Mouse (Mus musculus): ENCODE measurements around the gene Krtap9-3.
"Not testable (repeated sequence)": the region's sequence is repeated elsewhere in the genome, so short reads cannot be mapped to it uniquely, and the experiment has no call there.

Gene Krtap9-3

GRCm38 (mm10) chr11:99597742-99598141, at the start of gene Krtap9-3:
Gene Krtap9-3 (minus strand): TSS chr11:99598105.
- not testable (repeated sequence) for DNase-seq

- peak; percentile 42 to 49 for DNase-seq
Observed at GRCm38 (mm10) chr11:99646444-99646843, 48.5 kb upstream of the Krtap9-3 start.

GRCm38 (mm10) chr11:99644351-99644750, 46.4 kb upstream of the Krtap9-3 start:
- DNase-seq: no peak

GRCm38 (mm10) chr11:99643635-99644139, 45.8 kb upstream of the Krtap9-3 start, which contains the start of gene Krtap4-7:
Gene Krtap4-7 (minus strand): TSS chr11:99644089.
- not testable (repeated sequence) for DNase-seq

- DNase-seq: no peak
Observed at GRCm38 (mm10) chr11:99640926-99641325, 43.0 kb upstream of the Krtap9-3 start.

GRCm38 (mm10) chr11:99637086-99637485, 39.2 kb upstream of the Krtap9-3 start:
- no peak for DNase-seq

GRCm38 (mm10) chr11:99634653-99635134, 36.8 kb upstream of the Krtap9-3 start, which contains the start of gene Krtap4-2:
Gene Krtap4-2 (minus strand): TSS chr11:99635084.
- DNase-seq: no peak

- no peak for DNase-seq
Observed at GRCm38 (mm10) chr11:99633293-99633692, 35.4 kb upstream of the Krtap9-3 start.

GRCm38 (mm10) chr11:99630890-99631289, 33.0 kb upstream of the Krtap9-3 start:
- no peak for DNase-seq

- no peak for DNase-seq
Observed at GRCm38 (mm10) chr11:99628138-99628537, 30.2 kb upstream of the Krtap9-3 start, which contains the start of gene Krtap4-1. Gene Krtap4-1 (minus strand): TSS chr11:99628238.

- no peak for DNase-seq
Observed at GRCm38 (mm10) chr11:99620335-99620734, 22.4 kb upstream of the Krtap9-3 start, which contains the start of gene Gm11562. Gene Gm11562 (minus strand): TSS chr11:99620435.

- no peak for DNase-seq
Observed at GRCm38 (mm10) chr11:99614796-99615363, 17.0 kb upstream of the Krtap9-3 start, which contains the start of gene Krtap2-4. Gene Krtap2-4 (minus strand): TSS chr11:99614846.

- not testable (repeated sequence) for DNase-seq
Observed at GRCm38 (mm10) chr11:99610089-99610488, 12.2 kb upstream of the Krtap9-3 start, which contains the start of gene Gm11937. Gene Gm11937 (minus strand): TSS chr11:99610189.

GRCm38 (mm10) chr11:99609126-99609525, 11.2 kb upstream of the Krtap9-3 start:
- peak; percentile 13 to 17 for DNase-seq

- not testable (repeated sequence) for DNase-seq
Observed at GRCm38 (mm10) chr11:99603208-99603607, 5.3 kb upstream of the Krtap9-3 start, which contains the start of gene Gm11938. Gene Gm11938 (minus strand): TSS chr11:99603308.

- DNase-seq: no peak
Observed at GRCm38 (mm10) chr11:99590981-99591380, 6.9 kb downstream of the Krtap9-3 start, which contains the start of gene Krtap1-3. Gene Krtap1-3 (minus strand): TSS chr11:99591339.

- no peak for DNase-seq
Observed at GRCm38 (mm10) chr11:99585096-99585495, 12.8 kb downstream of the Krtap9-3 start.

- no peak for DNase-seq
Observed at GRCm38 (mm10) chr11:99583245-99583704, 14.6 kb downstream of the Krtap9-3 start, which contains the start of gene Krtap1-4. Gene Krtap1-4 (minus strand): TSS chr11:99583654.

GRCm38 (mm10) chr11:99581564-99581963, 16.3 kb downstream of the Krtap9-3 start:
- no peak for DNase-seq

GRCm38 (mm10) chr11:99581051-99581450, 16.9 kb downstream of the Krtap9-3 start:
- DNase-seq: no peak

- DNase-seq: no peak
Observed at GRCm38 (mm10) chr11:99580636-99581035, 17.3 kb downstream of the Krtap9-3 start, which contains the start of gene Krtap1-5. Gene Krtap1-5 (minus strand): TSS chr11:99581016.

GRCm38 (mm10) chr11:99574106-99574505, 23.8 kb downstream of the Krtap9-3 start:
- peak; percentile 90 for DNase-seq

GRCm38 (mm10) chr11:99573164-99573563, 24.7 kb downstream of the Krtap9-3 start:
- no peak for DNase-seq

GRCm38 (mm10) chr11:99566530-99566929, 31.4 kb downstream of the Krtap9-3 start, which contains the start of gene Krtap3-1:
Gene Krtap3-1 (minus strand): TSS chr11:99566630.
- no peak for DNase-seq

All from cerebellum, postnatal 10 days (tissue).